Mouse (Mus musculus) liver, postnatal 0 days (tissue): ENCODE measurements at regions not wholly inside any gene's neighbourhood (a gene's known extent, or its start where the extent isn't known, plus 50 kb on each side); places are given as distances from the start of the nearest gene placed in this dataset.

ENCODE experiments used
- ATAC-seq: fragments of 200-750 bp; cut with Nextera tagmentation; 2 replicates; pipeline ENCODE4 v1.8.0; 2017; ENCODE audit warnings: mild to moderate bottlenecking, moderate library complexity
- DNase-seq: peaks from one replicate; pipeline ENCODE4 v3.0.0-alpha.2; 2016
- H3K27ac ChIP-seq: fragments of 300-500 bp; sonication (generic); 2 replicates; pipeline ENCODE4 v1.5.1; 2014; ENCODE audit warnings: antibody characterized with exemption, moderate library complexity, mild to moderate bottlenecking, low read depth
- H3K27me3 ChIP-seq: fragments of 300-500 bp; sonication (generic); 2 replicates; pipeline ENCODE4 v1.6.1; 2014; ENCODE audit warnings: low read length, control low read depth, mixed read lengths; ENCODE audit not compliant: insufficient read depth
- H3K36me3 ChIP-seq: fragments of 300-500 bp; sonication (generic); replicated peaks from 2 replicates; pipeline ENCODE4 v1.6.1; 2014; ENCODE audit warnings: mild to moderate bottlenecking, control low read depth, low read length, moderate library complexity, mixed read lengths; ENCODE audit not compliant: insufficient read depth
- H3K4me1 ChIP-seq: fragments of 300-500 bp; sonication (generic); 2 replicates; pipeline ENCODE4 v1.6.1; 2014; ENCODE audit warnings: antibody characterized with exemption, mild to moderate bottlenecking, control low read depth; ENCODE audit not compliant: insufficient read depth
- H3K4me2 ChIP-seq: fragments of 300-500 bp; sonication (generic); 2 replicates; pipeline ENCODE4 v1.6.1; 2014; ENCODE audit warnings: low read depth, mild to moderate bottlenecking, low read length, moderate library complexity, mixed read lengths
- H3K4me3 ChIP-seq: fragments of 300-500 bp; sonication (generic); 2 replicates; pipeline ENCODE4 v1.5.1; 2014; ENCODE audit warnings: low read depth, low read length
- H3K9ac ChIP-seq: fragments of 300-500 bp; sonication (generic); replicated peaks from 2 replicates; pipeline ENCODE4 v1.6.1; 2014; ENCODE audit warnings: mild to moderate bottlenecking, moderate library complexity
- H3K9me3 ChIP-seq: fragments of 300-500 bp; sonication (generic); 2 replicates; pipeline ENCODE4 v1.6.1; 2016; ENCODE audit warnings: mild to moderate bottlenecking, control low read depth, low read length, mixed read lengths
- CTCF ChIP-seq: sonication (generic); IDR thresholded peaks from 2 replicates; pipeline ENCODE4 v1.5.1; 2016; ENCODE audit warnings: antibody characterized with exemption, low read depth
- EP300 ChIP-seq: IDR thresholded peaks from 2 replicates; pipeline ENCODE4 v1.6.1; 2016; ENCODE audit warnings: antibody characterized with exemption, low read depth, mild to moderate bottlenecking
- WGBS: fragments of 180-500 bp; shearing (Covaris S2); extraction: QIAGEN DNeasy Blood & Tissue Kit; methylation state at CpG from one replicate; pipeline ENCODE4 v1.1.7; 2014; ENCODE audit not compliant: insufficient replicate concordance; 5-methylcytosine and 5-hydroxymethylcytosine counted together

DNA sequence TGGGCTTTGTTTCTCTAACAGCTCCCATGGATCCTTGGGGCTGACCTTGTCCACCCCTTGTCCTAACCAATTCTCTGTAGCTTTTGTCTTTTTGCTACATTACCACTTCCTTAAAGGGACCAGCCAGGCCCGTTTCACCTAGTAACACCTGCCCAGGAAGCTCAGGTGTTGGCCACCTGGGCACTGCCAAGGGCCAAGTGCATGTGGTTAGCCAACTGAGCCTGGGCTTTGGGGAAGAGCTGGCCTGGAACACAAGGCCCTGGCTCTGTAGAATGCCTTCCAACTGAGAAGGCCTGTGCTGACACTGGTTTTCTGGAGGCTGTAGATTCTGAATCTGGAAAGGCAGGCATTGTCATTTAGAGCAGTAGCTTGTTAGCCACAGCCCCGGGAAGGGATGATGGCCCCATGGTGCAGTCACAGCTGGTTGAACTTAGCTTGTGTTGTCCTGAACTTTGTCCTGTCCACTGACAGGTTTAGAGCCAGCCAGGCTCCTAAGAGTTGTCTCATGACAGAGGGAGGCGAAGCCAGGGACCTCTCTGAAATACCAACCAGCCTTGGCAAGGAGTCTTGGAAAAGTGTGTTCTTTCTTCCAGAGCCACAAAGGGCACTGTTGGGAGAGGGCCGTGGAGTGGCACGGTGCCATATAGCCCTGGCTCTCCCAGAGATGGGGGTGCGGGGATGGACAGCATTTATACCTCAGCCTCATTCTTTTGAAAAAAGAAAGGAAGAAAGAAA, 156.0 kb upstream of the Id2 start:
- peaks cover 15% of the 10 kb centered on the region for H3K4me1 ChIP-seq
- peak overlapping the region; percentile 44; the same call in 1 of the 2 replicates for H3K27ac ChIP-seq
- H3K9me3 ChIP-seq: no peaks in the 10 kb centered on the region
- H3K4me2 ChIP-seq: no peak overlapping the region
- TF ChIP-seq EP300 (no peak), CTCF (no peak)
- no peak for DNase-seq
- H3K9ac ChIP-seq: no peak overlapping the region
- ATAC-seq: no peak
- no peaks in the 10 kb centered on the region for H3K36me3 ChIP-seq
- 84% methylated on average over 6 of the region's 6 CpGs for WGBS
- no peaks in the 10 kb centered on the region for H3K27me3 ChIP-seq
- no peak overlapping the region for H3K4me3 ChIP-seq

DNA sequence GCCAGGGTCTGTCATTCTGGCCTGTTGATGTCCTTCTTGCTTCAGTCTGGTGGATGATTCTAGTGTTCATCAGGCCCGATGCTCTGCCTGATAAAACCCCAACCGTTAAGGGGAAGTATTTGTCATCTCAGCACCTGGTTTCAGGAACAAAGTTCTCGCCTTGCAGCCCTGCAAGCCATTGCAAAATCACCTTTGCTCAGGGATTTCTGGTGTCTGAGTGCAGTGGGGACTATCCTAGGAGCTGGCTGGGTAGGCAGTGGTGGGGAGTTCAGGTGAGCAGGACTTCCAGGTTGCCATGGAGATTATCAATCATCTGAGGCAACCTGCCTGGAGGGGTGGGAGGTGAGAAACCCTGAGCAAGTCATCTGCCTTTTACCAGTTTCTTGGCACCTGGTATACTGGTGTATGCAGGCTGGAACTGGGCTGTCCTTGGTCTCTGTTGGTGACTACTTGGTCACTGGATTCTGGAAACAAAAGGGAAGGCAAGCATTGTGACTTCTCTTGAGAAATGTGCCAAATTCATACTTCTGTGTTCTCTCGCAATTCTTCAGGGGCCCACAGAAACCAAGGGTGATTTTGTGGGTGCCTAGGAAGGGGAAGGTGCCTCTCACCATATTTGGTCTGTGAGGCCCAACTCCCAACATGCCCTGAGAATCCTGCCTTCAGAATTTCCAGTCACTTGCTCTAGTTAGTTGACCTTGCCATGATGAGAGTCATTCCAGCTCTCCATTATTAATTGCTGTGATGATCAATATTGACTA, 154.7 kb upstream of the Id2 start:
- 26% methylated on average over 4 of the region's 4 CpGs for WGBS
- Histone ChIP-seq H3K27ac (peak overlapping the region; percentile 85), H3K4me1 (peaks cover 15% of the 10 kb centered on the region), H3K27me3 (no peaks in the 10 kb centered on the region), H3K4me2 (0 out of 2 replicates have a peak overlapping the region, but pooled peaks have one; percentile 29), H3K36me3 (no peaks in the 10 kb centered on the region), H3K4me3 (no peak overlapping the region), H3K9ac (no peak overlapping the region), H3K9me3 (no peaks in the 10 kb centered on the region)
- TF ChIP-seq CTCF: no peak
- TF ChIP-seq EP300: peak; percentile 23; the same call in 1 of the 2 replicates
- ATAC-seq (peak; percentile 52), DNase-seq (no peak)

DNA sequence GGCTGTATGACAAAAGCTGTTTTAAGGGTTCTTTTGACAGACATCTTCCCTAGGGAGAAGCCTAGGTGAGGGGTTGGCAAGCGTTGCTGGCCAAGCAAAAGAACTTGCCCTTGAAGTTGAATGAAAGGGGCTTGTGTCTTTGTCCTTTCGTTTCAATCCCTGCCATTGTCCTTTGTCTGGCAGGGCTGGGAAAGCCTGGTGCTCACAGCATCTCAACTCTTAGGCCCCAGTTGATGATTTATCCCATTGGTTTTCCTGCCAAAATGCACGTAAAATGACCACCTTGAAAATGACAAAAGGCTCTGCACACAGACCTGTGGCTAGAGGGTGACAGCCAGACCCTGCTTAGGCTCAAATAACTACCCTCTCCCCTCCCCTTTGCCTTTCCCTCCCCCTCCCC, 153.9 kb upstream of the Id2 start:
- peak overlapping the region; percentile 85 for H3K27ac ChIP-seq
- H3K27me3 ChIP-seq: no peaks in the 10 kb centered on the region
- no peak for TF ChIP-seq CTCF
- TF ChIP-seq EP300: no peak
- H3K4me3 ChIP-seq: no peak overlapping the region
- DNase-seq (no peak), ATAC-seq (no peak)
- peaks cover 12% of the 10 kb centered on the region for H3K4me1 ChIP-seq
- H3K9me3 ChIP-seq: no peaks in the 10 kb centered on the region
- no peak overlapping the region for H3K4me2 ChIP-seq
- no peaks in the 10 kb centered on the region for H3K36me3 ChIP-seq
- 62% methylated on average over 3 of the region's 3 CpGs for WGBS
- no peak overlapping the region for H3K9ac ChIP-seq

- Histone ChIP-seq H3K9ac (no peak overlapping the region), H3K27ac (no peak overlapping the region), H3K36me3 (no peaks in the 10 kb centered on the region), H3K9me3 (no peaks in the 10 kb centered on the region), H3K4me3 (no peak overlapping the region), H3K4me1 (peaks cover 12% of the 10 kb centered on the region), H3K27me3 (no peaks in the 10 kb centered on the region), H3K4me2 (peak overlapping the region; percentile 15; the same call in 1 of the 2 replicates)
- ATAC-seq: 0 out of 2 replicates have a peak, but pooled peaks have one; percentile 12
- TF ChIP-seq CTCF (no peak), EP300 (no peak)
- WGBS: 56% methylated on average over 13 of the region's 13 CpGs
- DNase-seq: no peak
These were observed 151.9 kb upstream of the Id2 start for GRCm38 (mm10) chr12:25248681-25249366.

- DNase-seq (no peak), ATAC-seq (no peak)
- H3K4me3 ChIP-seq: no peak overlapping the region
- H3K4me1 ChIP-seq: peaks cover 8% of the 10 kb centered on the region
- H3K36me3 ChIP-seq: no peaks in the 10 kb centered on the region
- H3K27ac ChIP-seq: no peak overlapping the region
- no peak overlapping the region for H3K9ac ChIP-seq
- no peaks in the 10 kb centered on the region for H3K27me3 ChIP-seq
- WGBS: 79% methylated on average over 7 of the region's 7 CpGs
- TF ChIP-seq EP300 (no peak), CTCF (no peak)
- H3K9me3 ChIP-seq: no peaks in the 10 kb centered on the region
- no peak overlapping the region for H3K4me2 ChIP-seq
These were observed 149.6 kb upstream of the Id2 start for GRCm38 (mm10) chr12:25246566-25246965.

GRCm38 (mm10) chr12:25245661-25246060, 148.7 kb upstream of the Id2 start:
- ATAC-seq: no peak

More at GRCm38 (mm10) chr12:25245661-25246060, 148.7 kb upstream of the Id2 start:
- H3K4me1 ChIP-seq: peaks cover 8% of the 10 kb centered on the region
- H3K36me3 ChIP-seq: no peaks in the 10 kb centered on the region
- no peaks in the 10 kb centered on the region for H3K9me3 ChIP-seq
- H3K27me3 ChIP-seq: no peaks in the 10 kb centered on the region
- H3K4me3 ChIP-seq: no peak overlapping the region
- H3K9ac ChIP-seq: no peak overlapping the region
- WGBS: 67% methylated on average over 5 of the region's 5 CpGs
- DNase-seq: no peak
- TF ChIP-seq CTCF: no peak
- no peak overlapping the region for H3K27ac ChIP-seq
- H3K4me2 ChIP-seq: no peak overlapping the region
